ENCODE assay signal across 23 mouse cellular contexts in genomic region chr15:6593254-6593623, GRCm38 (mm10).
A peak's percentile ranks its signal among the peaks of the same experiment; 100 is the strongest.
DNase-seq lines count a peak whose midpoint lies in the region; ATAC-seq and TF ChIP-seq lines count a peak whose summit lies in the region.
"Had no signal": no experiment of that assay in that cellular context is flagged by ENCODE, and none has a peak within 500 bp of the region (broad histone marks: within the 10 kb centered on the region; RNA-seq: fewer than 3 reads in every experiment).

No protein-coding gene starts in this region.

- WGBS in thymus, adult 2 months: 33% methylated on average over 1 of the region's 1 CpGs

- peaks cover 15% of the 10 kb centered on the region for H3K36me3 ChIP-seq in thymus, adult 2 months (ENCODE audit: control insufficient read depth, insufficient read depth, low read length)
- H3K36me3 ChIP-seq: forebrain, embryonic 15.5 days; heart, embryonic 10.5 days; heart, embryonic 13.5 days had no signal

- no peak for ATAC-seq in erythroid progenitor cell, adult 5-6 weeks (replicated peaks; ENCODE audit: low FRiP score, poor library complexity, severe bottlenecking)
- ATAC-seq: forebrain, embryonic 15.5 days; hindbrain, postnatal 0 days had no signal

- TF ChIP-seq POLR2A in thymus, adult 2 months (IDR thresholded peaks at IDR 0.05; ENCODE audit: control insufficient read depth, extremely low read depth, insufficient read depth, low read length, poor library complexity): no peak

- peaks cover 29% of the 10 kb centered on the region for H3K4me1 ChIP-seq in thymus, adult 2 months (replicated peaks; ENCODE audit: control insufficient read depth, insufficient read depth, low read length)
- H3K4me1 ChIP-seq: forebrain, embryonic 15.5 days; heart, embryonic 10.5 days; heart, embryonic 13.5 days had no signal

- H3K4me3 ChIP-seq in thymus, adult 2 months (ENCODE audit: control insufficient read depth, insufficient read depth, low read length): no peak overlapping the region
- H3K4me3 ChIP-seq: forebrain, embryonic 15.5 days; heart, adult 2 months; heart, embryonic 10.5 days; heart, embryonic 13.5 days had no signal

- TF ChIP-seq CTCF in thymus, adult 2 months (IDR thresholded peaks at IDR 0.05; ENCODE audit: borderline replicate concordance, control insufficient read depth, extremely low read depth, insufficient read depth, low read length, poor library complexity): no peak

- H3K27ac ChIP-seq in thymus, adult 2 months (ENCODE audit: control insufficient read depth, insufficient read depth, low read length): peak overlapping the region; percentile 77
- H3K27ac ChIP-seq: forebrain, embryonic 15.5 days; heart, adult 2 months; heart, embryonic 10.5 days; heart, embryonic 13.5 days; hindbrain, embryonic 14.5 days; hindbrain, postnatal 0 days had no signal

- H3K27me3 ChIP-seq in thymus, adult 2 months (ENCODE audit: control insufficient read depth, insufficient read depth, low read length): no peaks in the 10 kb centered on the region
- H3K27me3 ChIP-seq: CH12.LX; forebrain, embryonic 15.5 days; heart, embryonic 13.5 days had no signal

- intact Hi-C loops in gastrocnemius, postnatal 14 days (cut with DNase I; ENCODE audit: low total_unique reads): no loop called here

- no peak for DNase-seq in thymus, adult 2 months
- no peak for DNase-seq in thymus, postnatal 0 days (ENCODE audit: low spot score)
- peak; percentile 51 for DNase-seq in CD4-positive, CD25-positive, alpha-beta regulatory T cell, adult 2 months (ENCODE audit: low read depth, low spot score)
- DNase-seq in T-cell, adult 2 months (ENCODE audit: low spot score): peak; percentile 18
- peak; percentile 60 for DNase-seq in naive thymus-derived CD4-positive, alpha-beta T cell, adult 2 months (ENCODE audit: low read depth)
- no peak for DNase-seq in gastrocnemius, postnatal 14 days
- DNase-seq: adrenal gland, postnatal 10 days; adrenal gland, postnatal 36 days; B cell, adult 2 months; cerebellum, adult 18-20 months; cerebellum, adult 9-10 months; cerebellum, postnatal 14 days; gastrocnemius, postnatal 36 days; heart, adult 2 months; heart, postnatal 14 days; heart, postnatal 4 days had no signal

Comparison
In these comparisons a context has a peak if more than half of its experiments do, and no peak if none do; other contexts are left out.
1. DNase-seq: peak in CD4-positive, CD25-positive, alpha-beta regulatory T cell, adult 2 months (single experiment), T-cell, adult 2 months (single experiment) and naive thymus-derived CD4-positive, alpha-beta T cell, adult 2 months (single experiment); none in thymus, adult 2 months (single experiment), thymus, postnatal 0 days (single experiment) and gastrocnemius, postnatal 14 days (single experiment).